ENCODE assay signal across 8 mouse cellular contexts in the genomic region with DNA sequence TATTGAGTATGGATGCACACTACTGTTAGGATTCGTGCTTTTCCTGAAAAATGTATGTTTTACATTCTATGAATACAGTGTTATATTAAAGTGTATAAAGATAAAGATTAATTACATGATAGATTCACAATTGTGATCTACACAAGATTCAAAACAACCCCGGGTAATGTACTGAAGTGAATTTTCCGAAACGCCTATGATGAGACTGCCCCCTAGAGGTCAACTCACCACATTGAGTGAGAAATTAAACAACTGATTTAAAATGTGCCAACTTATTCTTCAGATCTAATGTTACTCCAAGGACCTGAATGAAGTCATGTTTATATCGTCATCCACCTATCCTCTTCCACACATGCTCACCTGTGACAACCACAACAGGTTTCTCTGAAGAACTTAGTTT. TPM values are rescaled to one million over a fixed set of nuclear protein-coding genes. Genes with fewer than 3 reads are reported as not detected.
A peak's percentile ranks its signal among the peaks of the same experiment; 100 is the strongest.
DNase-seq lines count a peak whose midpoint lies in the region; ATAC-seq lines count a peak whose summit lies in the region.

No protein-coding gene starts in this region.

- H3K27ac ChIP-seq in midbrain, embryonic 12.5 days (replicated peaks): no peak overlapping the region
- H3K27ac ChIP-seq in midbrain, embryonic 16.5 days (ENCODE audit: low read length): no peak overlapping the region

- H3K4me2 ChIP-seq in midbrain, embryonic 12.5 days (replicated peaks): no peak overlapping the region
- no peak overlapping the region for H3K4me2 ChIP-seq in midbrain, embryonic 16.5 days (ENCODE audit: low read length)

- H3K36me3 ChIP-seq in midbrain, embryonic 12.5 days: no peaks in the 10 kb centered on the region
- H3K36me3 ChIP-seq in midbrain, embryonic 16.5 days (ENCODE audit: control insufficient read depth, insufficient read depth, low read length): no peaks in the 10 kb centered on the region

- H3K4me1 ChIP-seq in midbrain, embryonic 12.5 days: peaks cover 6% of the 10 kb centered on the region
- peaks cover 7% of the 10 kb centered on the region for H3K4me1 ChIP-seq in midbrain, embryonic 16.5 days (ENCODE audit: control insufficient read depth, insufficient read depth, low read length)

- DNase-seq in gastrocnemius, postnatal 10 days: peak; percentile 8
- DNase-seq in gastrocnemius, postnatal 25 days: no peak
- DNase-seq in cerebellum, postnatal 10 days: peak; percentile 50 to 73
- DNase-seq in layer of hippocampus, postnatal 10 days (ENCODE audit: low spot score in 2 of 2): peak; percentile 21 to 37
- no peak for DNase-seq in spleen, postnatal 14 days (ENCODE audit: low spot score in 2 of 2)

- 22% methylated on average over 5 of the region's 5 CpGs for WGBS in midbrain, embryonic 12.5 days
- 16% methylated on average over 5 of the region's 5 CpGs for WGBS in midbrain, embryonic 16.5 days

- 0 out of 2 replicates have a peak, but pooled peaks have one; percentile 4 for ATAC-seq in midbrain, embryonic 12.5 days (ENCODE audit: low FRiP score, low read depth)
- ATAC-seq in midbrain, embryonic 16.5 days: no peak
- ATAC-seq in erythroid progenitor cell, adult 5-6 weeks (replicated peaks; ENCODE audit: low FRiP score, poor library complexity, severe bottlenecking): no peak

- no peaks in the 10 kb centered on the region for H3K27me3 ChIP-seq in midbrain, embryonic 12.5 days
- no peaks in the 10 kb centered on the region for H3K27me3 ChIP-seq in midbrain, embryonic 16.5 days (ENCODE audit: control insufficient read depth, insufficient read depth, low read depth, low read length)

- H3K9me3 ChIP-seq in midbrain, embryonic 12.5 days: no peaks in the 10 kb centered on the region
- H3K9me3 ChIP-seq in midbrain, embryonic 16.5 days (replicated peaks; ENCODE audit: control insufficient read depth, low read length, poor library complexity, severe bottlenecking): no peaks in the 10 kb centered on the region

- H3K9ac ChIP-seq in midbrain, embryonic 12.5 days (replicated peaks): no peak overlapping the region
- H3K9ac ChIP-seq in midbrain, embryonic 16.5 days (ENCODE audit: low read depth, low read length): no peak overlapping the region

- H3K4me3 ChIP-seq in midbrain, embryonic 12.5 days: no peak overlapping the region
- no peak overlapping the region for H3K4me3 ChIP-seq in midbrain, embryonic 16.5 days (ENCODE audit: low read depth, low read length)

RNA-seq across cellular contexts. Expression of gene Ptprq, which starts 27.7 kb away (rescaled TPM):
- under 1 TPM; 0.54 to 0.65 TPM for total RNA-seq in gastrocnemius, postnatal 10 days (2021)
- total RNA-seq in gastrocnemius, postnatal 25 days (2021): under 1 TPM; 0.08 to 0.46 TPM
- 0.16 and 0.22 TPM in 2 replicates for polyA plus RNA-seq in midbrain, embryonic 12.5 days (2016; fragmentation: Nextera tagmentation; extraction: Ambion mirVana)
- 0.15 and 0.21 TPM in 2 replicates for polyA plus RNA-seq in midbrain, embryonic 16.5 days (2015; fragmentation: Nextera tagmentation; extraction: Ambion mirVana)
- under 1 TPM; 0.40 to 0.41 TPM for total RNA-seq in layer of hippocampus, postnatal 10 days (2021)
- not detected in 2 replicates for total RNA-seq in erythroid progenitor cell, adult 5-6 weeks (2015; ENCODE audit: low replicate concordance)
- total RNA-seq in erythroid progenitor cell, adult 5-6 weeks (2017; ENCODE audit: low replicate concordance): not detected in 2 replicates

Comparison
In these comparisons a context has a peak if more than half of its experiments do, and no peak if none do; other contexts are left out.
1. DNase-seq: peak in gastrocnemius, postnatal 10 days (single experiment), cerebellum, postnatal 10 days (2 of 2) and layer of hippocampus, postnatal 10 days (2 of 2); none in gastrocnemius, postnatal 25 days (single experiment) and spleen, postnatal 14 days (0 of 2).